Mouse (Mus musculus): ENCODE data around the gene Kitl.
A peak's percentile ranks its signal among the peaks of the same experiment; 100 is the strongest.

Gene Kitl

DNA sequence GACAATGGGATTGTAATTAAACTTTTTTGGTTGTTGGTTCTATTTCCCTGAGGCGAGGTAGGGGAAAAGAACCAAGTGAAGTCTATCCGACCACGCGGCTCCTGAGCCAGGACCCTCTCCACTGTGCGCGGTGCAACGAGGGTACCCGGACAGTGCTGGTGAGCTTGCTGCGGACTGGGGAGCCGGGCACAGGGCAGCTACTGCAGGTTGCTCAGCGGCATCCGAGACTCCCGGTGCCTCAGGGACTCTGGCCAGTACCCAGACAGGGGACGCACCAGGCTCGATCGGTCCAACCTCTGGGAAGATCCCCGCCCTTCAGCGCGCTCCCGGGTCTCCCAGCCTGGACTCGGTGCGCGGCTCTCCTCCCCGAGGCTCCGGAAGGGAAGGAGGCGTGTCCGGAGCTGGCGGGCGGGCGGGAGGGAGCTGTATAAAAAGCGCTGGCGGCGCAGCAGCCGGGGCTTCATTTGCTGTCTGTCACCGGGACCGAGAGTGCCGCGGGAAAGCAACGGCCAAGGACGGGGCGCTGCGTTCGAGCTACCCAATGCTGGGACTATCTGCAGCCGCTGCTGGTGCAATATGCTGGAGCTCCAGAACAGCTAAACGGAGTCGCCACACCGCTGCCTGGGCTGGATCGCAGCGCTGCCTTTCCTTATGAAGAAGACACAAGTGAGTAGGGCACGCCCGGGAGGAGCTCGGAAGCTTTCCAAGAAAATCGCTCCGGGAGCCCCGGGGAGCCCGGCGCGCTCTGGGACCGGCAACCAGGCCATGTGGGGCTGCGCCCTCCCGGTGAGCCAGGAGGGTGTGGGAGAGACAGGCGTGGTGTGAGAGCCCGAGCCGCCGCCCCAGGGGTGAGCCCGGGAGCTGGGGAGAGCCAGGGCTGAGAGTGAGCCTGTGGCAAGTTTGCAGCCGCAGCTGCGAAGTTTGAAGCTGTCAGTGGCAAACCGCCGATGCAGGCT, at the start of gene Kitl:
Gene Kitl, plus strand, starts transcription at position 261 of the 956 bp plus-strand sequence.
- ATAC-seq (ENCODE audit: low TSS enrichment): peak; percentile 68

GRCm38 (mm10) chr10:99972866-99973265, 42.6 kb upstream of the Kitl start:
- no peak for ATAC-seq (ENCODE audit: low TSS enrichment)

DNA sequence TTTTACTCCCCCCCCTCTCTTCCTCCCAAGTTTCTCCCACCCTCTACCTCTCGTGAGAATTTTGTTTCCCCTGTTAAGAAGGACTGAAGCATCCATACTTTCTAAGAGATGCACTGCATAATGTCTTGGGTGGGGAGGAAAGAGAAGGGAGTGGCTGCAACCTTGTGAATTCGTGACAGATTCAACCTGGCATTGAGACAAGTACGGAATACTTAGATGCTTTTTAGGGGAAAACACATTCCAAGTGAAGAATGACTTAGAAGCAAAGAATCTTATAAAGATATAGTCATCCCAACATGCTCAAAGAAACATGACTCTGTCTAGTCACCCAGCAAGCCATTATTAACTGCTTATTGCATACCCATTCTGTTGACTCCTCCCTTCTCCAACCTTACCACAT, 35.3 kb upstream of the Kitl start:
- no peak for ATAC-seq (ENCODE audit: low TSS enrichment)

DNA sequence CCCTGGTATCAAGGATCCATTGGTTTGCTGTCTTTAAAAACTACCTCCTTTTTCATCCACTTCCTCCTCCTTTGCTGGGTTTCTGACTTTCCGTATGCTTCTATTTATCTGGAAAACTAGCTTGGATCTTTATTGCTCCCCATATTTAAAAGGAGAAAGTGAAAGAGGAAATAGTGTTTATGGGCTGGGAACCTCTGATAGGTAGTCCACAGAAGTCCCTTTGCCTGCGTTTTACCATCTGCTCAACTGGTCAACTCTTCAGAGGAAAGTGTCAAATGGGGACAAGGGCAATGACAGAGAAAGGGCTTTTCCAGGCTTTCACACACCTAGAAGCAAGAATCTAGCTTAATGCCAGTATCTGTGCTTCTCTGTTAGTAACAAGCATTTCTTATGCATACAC, 34.5 kb upstream of the Kitl start:
- ATAC-seq (ENCODE audit: low TSS enrichment): no peak

DNA sequence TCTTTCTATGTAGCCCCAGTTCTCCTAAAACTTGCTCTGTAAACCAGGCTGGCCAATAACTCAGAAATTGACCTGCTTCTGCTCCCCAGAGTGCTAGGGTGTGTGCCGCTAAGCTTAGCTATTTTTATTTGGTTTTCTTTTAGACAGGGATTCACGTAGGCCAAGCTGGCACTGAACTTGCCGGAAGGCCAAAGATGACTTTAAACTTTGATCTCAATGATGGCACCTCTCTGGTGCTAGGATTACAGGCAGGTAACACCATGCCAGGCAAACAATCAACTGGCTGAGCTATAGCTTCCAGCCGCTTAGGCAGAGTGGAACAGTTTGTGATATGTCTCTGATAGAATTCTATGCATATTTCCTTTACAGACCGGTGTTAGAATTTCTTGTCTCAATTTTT, 33.5 kb upstream of the Kitl start:
- no peak for ATAC-seq (ENCODE audit: low TSS enrichment)

- no peak for ATAC-seq (ENCODE audit: low TSS enrichment)
Observed at GRCm38 (mm10) chr10:99986745-99987144, 28.7 kb upstream of the Kitl start.

- no peak for ATAC-seq (ENCODE audit: low TSS enrichment)
Observed at GRCm38 (mm10) chr10:99989758-99990157, 25.7 kb upstream of the Kitl start.

DNA sequence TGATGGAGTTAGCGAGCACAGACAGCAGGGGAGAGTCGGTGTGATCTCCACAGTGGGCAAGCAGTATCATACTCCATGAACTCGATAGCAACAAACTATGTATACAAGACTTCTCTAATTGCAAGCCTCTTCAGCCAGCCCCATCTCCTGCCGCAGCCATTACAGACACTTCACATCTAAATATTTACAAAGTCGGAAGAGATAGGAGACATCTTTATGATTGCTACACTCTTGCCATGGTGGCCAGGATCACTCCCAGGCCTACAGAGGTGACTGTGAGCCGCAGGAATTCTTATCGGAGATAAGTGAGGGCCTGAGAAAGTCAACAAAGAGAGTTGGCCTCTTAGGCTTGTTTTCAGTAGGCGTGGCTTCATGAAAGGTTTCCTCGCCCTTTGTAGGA, 23.3 kb upstream of the Kitl start:
- ATAC-seq (ENCODE audit: low TSS enrichment): no peak

- no peak for ATAC-seq (ENCODE audit: low TSS enrichment)
Observed at GRCm38 (mm10) chr10:100001452-100001851, 14.0 kb upstream of the Kitl start.

GRCm38 (mm10) chr10:100003797-100004196, 11.6 kb upstream of the Kitl start:
- no peak for ATAC-seq (ENCODE audit: low TSS enrichment)

DNA sequence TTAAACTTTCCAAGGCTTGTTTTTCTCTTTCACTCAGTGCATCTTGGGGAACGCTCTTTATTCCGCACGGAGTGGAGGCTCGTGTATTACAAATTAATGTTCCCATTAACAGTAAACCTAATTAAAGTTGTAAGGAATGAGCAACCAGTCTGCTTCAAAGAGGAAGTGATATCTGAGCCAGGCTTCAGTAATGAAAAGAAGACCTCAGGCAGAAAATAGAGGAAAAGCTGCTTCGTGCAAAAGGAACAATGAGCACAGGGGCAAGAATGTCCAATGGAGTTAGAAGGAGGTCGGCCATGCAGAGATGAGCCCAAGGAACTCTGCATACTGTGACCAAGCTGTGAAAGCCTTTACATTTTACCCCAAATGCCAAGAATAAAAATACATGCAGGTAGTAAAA, 5.7 kb upstream of the Kitl start:
- ATAC-seq (ENCODE audit: low TSS enrichment): no peak

DNA sequence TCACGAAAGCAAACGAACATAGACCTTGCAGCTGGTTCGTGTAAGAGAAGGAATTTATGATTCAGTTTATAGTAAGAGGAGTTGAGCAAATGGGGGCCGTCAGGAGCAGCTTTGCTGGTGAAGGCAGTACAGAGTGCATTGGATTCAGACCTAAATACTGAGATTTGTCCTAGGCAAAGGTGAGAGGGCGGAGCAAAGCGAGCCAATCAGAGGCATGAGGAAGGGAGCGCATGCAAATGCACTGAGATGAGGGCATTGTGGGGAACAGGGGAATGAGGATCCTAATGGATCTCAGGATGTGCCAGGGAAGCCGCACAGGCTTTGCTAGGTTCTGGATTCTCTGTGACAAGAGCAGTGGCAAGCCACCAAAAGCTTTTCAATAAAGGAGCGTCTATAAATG, 5.1 kb upstream of the Kitl start:
- ATAC-seq (ENCODE audit: low TSS enrichment): peak; percentile 74

DNA sequence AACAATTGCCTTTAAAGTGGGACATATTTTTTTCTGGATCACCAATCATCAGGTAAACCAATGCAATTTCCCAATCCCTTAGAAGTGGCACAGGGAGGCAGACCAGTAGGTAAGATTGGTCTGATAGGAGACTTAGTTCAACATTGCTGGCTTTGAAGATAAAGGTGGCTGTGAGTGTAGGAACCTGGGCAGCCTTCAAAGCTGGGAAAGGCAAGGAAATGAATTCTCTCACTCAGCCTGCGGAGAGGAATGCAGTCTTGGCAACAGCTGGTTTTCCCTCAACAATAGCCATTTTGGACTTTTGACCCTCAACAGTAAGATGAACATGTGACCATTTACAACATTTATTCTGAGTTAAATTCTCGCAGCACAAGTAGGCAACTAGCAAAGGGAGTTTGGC, 1.3 kb upstream of the Kitl start:
- no peak for ATAC-seq (ENCODE audit: low TSS enrichment)

- peak; percentile 35 for ATAC-seq (ENCODE audit: low TSS enrichment)
Observed at GRCm38 (mm10) chr10:100016326-100016709, 888 bp downstream of the Kitl start.

GRCm38 (mm10) chr10:100016941-100017770, 1.7 kb downstream of the Kitl start:
- ATAC-seq (ENCODE audit: low TSS enrichment): no peak

DNA sequence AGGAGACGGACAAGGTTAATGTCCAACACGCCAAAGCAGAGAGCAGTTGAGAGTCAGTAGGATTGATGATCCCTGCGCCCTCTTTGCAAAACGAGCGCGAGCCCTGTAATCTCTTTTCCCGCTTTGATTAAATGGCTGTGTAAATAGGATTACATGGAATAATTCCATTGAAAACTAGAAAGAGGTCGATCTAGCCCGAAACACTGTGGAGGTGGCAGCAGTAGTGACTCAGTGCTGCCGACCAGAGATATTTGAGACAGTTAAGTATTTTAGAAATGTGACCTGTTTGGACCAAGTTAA, 2.3 kb downstream of the Kitl start:
- ATAC-seq (ENCODE audit: low TSS enrichment): no peak

GRCm38 (mm10) chr10:100018493-100018892, 3.1 kb downstream of the Kitl start:
- no peak for ATAC-seq (ENCODE audit: low TSS enrichment)

DNA sequence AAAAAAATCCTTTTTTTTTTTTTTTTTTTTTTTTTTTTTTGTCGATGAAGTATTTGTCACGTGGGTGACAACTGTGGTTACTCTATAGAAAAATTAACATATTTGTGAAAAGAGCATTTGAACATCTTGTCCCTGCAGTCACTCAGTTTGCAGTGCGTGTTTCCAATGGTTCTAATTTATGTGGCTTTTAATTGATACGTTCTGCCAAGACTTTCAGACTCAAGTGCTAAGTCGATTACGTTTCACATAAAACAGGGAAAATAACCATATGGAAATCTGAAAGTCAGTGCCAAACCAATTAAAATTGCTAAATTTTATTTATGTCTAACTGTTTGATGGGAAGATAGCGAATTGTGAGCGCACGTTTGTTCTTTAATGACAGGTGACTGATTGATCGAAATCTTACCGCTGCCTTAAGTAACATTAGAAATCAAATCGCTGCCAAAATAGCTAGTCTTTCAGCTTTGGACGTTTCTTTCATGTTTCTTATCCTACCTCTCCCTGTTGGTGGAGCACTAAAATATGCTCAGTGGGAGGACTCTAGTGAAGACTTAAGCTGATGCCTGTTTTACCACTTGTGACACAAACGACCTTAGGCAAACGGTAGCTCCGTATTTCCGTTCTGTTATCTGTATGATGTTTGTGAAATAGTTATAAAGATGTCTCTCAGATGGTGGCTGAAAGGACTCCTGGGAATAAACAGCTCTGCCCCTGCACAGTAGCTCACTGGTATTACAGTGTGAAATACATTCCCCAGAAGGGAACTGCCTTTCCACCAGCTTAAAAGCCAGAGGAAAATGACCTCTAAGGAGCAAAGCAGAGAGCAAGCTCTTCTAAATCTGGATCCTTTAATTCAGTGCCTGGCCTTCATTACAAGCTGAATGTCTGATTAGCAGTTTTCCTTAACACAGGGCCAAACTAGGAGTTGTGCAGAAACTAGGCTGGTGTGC, 4.1 kb downstream of the Kitl start:
- no peak for ATAC-seq (ENCODE audit: low TSS enrichment)

GRCm38 (mm10) chr10:100022090-100022834, 6.8 kb downstream of the Kitl start:
- peak; percentile 50 for ATAC-seq (ENCODE audit: low TSS enrichment)

- no peak for ATAC-seq (ENCODE audit: low TSS enrichment)
Observed at GRCm38 (mm10) chr10:100022835-100023093, 7.3 kb downstream of the Kitl start.

DNA sequence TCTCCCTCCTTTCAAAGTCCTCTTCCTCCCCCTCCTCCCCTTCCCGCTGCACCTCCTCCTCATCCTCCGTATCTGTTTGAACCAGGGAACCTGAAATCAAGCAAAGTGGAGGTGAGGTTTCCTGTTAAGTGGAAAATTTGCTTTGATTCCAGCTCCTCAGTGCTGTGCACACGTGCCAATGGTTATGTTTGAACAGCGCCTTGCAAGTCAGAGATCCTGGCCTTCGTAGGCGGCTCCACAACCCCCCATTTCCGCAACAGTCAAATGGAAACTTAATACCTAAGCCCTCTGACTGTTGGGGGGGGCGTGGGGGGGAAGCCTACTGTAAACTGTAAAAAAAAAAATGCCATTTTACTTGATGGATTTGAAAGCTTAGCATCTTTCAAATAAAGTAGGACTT, 10.2 kb downstream of the Kitl start:
- no peak for ATAC-seq (ENCODE audit: low TSS enrichment)

All from frontal cortex, adult (tissue).